Mouse (Mus musculus) urinary bladder, postnatal 36 days (tissue): ENCODE data around the gene Vmn1r198.
"Not testable (repeated sequence)": the region's sequence is repeated elsewhere in the genome, so short reads cannot be mapped to it uniquely, and the experiment has no call there.

Experiments used
- DNase-seq, 2 experiments: peaks; one replicate each; pipeline ENCODE4 v3.0.0; 2022; ENCODE audit warnings: low spot score in 2 of 2, mixed read lengths in 1 of 2

The Vmn1r198 gene

GRCm38 (mm10) chr13:22350064-22350463 is at the start of gene Vmn1r198:
Gene Vmn1r198, plus strand, starts transcription at chr13:22350364.
- no peak for DNase-seq

GRCm38 (mm10) chr13:22308075-22308474 is 42.1 kb upstream of the Vmn1r198 start:
- DNase-seq = not testable (repeated sequence)

- DNase-seq = no peak
These were observed 34.8 kb upstream of the Vmn1r198 start for GRCm38 (mm10) chr13:22315361-22315760.

GRCm38 (mm10) chr13:22317366-22317765 is 32.8 kb upstream of the Vmn1r198 start:
- DNase-seq = no peak

GRCm38 (mm10) chr13:22320091-22320490 is 30.1 kb upstream of the Vmn1r198 start:
- DNase-seq = no peak

GRCm38 (mm10) chr13:22324289-22324688 is 25.9 kb upstream of the Vmn1r198 start, which contains the start of gene Vmn1r197:
Gene Vmn1r197, plus strand, starts transcription at chr13:22324589.
- no peak for DNase-seq

GRCm38 (mm10) chr13:22333269-22333668 is 16.9 kb upstream of the Vmn1r198 start:
- DNase-seq = no peak

GRCm38 (mm10) chr13:22335565-22335964 is 14.6 kb upstream of the Vmn1r198 start:
- DNase-seq = no peak

GRCm38 (mm10) chr13:22350813-22351212 is 649 bp downstream of the Vmn1r198 start:
- no peak for DNase-seq

GRCm38 (mm10) chr13:22379518-22379917 is 29.4 kb downstream of the Vmn1r198 start, which contains the start of gene Vmn1r199:
Gene Vmn1r199, plus strand, starts transcription at chr13:22379818.
- no peak for DNase-seq

- not testable (repeated sequence) for DNase-seq
These were observed 31.0 kb downstream of the Vmn1r198 start for GRCm38 (mm10) chr13:22381128-22381527.

GRCm38 (mm10) chr13:22383401-22383800 is 33.2 kb downstream of the Vmn1r198 start:
- no peak for DNase-seq

GRCm38 (mm10) chr13:22387050-22387449 is 36.9 kb downstream of the Vmn1r198 start:
- no peak for DNase-seq

- no peak for DNase-seq
These were observed 39.9 kb downstream of the Vmn1r198 start, which contains the start of gene Vmn1r200 for GRCm38 (mm10) chr13:22390073-22390472. Gene Vmn1r200, plus strand, starts transcription at chr13:22390373.

- no peak for DNase-seq
These were observed 52.8 kb downstream of the Vmn1r198 start for GRCm38 (mm10) chr13:22402978-22403377.
